Mouse (Mus musculus): ENCODE measurements around the gene Fam181a.

The Fam181a gene

DNA sequence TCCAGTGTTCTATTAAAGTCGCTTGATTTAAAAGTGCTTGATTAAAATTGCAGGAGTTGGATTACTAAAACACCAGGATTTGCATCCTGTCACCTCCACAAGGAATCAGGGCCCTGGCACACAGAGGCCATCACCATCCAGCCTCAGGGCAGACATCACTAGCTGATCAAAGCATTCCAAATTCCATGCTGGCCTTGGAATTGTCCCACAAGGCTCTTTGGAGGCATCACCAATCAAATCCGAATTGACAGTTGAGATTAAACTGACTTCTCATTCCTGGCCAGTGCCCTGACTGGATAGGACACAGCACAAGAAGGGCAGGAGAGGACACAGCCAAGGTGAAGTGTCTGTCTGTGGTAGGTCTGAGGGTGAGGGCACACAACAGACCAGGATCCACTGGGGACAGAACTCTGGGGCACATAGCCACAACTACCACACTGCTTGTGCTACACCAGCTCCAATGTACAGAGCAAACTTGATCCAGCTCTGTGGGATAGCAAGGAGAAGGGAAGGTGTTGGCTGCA is at the start of gene Fam181a:
Fam181a (plus strand) TSS at position 232 of the 524 bp plus-strand sequence.
- no peak for DNase-seq

DNA sequence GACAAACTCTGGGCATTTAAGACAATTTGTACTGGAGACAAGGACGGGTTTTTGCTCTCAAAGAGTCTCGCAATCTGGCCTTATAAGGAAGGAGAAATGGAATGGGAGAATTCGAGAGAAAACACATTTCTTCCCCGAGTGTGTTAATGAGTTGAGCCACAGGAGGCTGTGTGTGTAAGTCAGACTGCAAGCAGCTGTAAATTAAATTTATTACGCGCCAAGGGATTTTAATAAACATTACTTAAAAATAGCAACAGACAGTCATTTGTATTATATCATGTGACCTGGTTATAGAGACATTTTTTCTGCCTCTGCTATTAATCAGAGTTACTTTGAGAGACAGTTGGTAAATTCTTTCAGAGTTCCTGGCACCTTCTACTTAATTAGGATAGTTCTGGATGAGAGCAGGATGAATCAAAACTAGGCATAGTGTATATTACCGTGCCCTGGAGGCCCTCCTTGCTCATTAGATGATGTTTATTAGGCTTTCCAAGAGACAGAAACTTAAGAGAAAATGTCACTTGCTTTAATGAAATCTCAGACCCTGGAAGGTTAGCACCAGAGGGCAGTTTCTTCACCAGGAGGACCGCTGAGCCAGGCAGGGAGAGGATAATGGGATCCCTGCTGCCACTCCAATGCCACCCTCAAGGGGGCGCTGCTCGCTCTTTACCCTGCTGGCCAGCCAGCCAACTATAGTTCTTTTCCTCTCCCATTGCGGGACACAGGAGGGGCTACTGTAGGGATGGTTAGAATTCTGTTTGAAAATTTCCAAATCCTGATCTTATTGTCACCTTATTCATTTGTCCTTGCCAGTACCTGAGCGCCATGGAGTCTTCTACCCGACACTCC is 48.5 kb upstream of the Fam181a start:
- peak; percentile 57 for DNase-seq

DNA sequence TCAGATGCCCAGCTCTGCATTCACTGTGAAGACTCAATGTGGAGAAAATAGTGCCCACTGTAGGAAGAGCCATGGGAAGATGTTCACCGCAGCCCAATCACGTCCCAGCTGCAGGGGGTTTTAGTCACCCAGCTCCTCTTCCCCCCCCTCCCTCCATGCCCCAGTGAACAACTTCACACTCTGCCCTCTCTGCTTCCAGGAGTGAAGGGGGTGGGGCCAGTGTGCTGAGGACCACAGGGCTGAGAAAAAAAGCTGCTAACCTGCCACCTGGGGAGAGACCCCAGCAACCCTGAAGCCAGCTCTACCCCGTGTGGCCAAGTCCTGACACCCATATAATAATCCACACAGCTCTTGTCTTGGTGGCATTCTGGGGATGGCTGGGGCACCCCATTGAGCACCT is 44.2 kb upstream of the Fam181a start:
- no peak for DNase-seq

DNA sequence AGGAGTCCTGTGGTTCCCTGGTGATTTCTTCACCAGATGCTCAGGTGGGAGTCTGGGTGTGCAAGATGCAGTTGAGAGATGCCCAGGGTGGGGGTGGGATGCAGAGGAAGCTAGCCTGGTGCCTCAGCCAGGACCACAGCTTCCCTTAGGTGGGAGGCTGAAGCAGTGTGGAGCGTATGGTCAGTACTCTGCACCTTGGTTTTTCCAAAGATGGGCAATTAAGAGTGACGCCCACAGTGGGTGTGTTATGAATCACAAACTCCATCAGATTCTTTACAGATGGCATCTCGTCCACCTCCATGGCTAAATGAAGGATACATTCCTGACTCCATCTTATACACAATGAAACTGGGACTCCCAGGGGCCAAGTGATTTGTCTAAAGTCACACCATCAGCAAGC is 38.6 kb upstream of the Fam181a start:
- DNase-seq, result no peak

DNA sequence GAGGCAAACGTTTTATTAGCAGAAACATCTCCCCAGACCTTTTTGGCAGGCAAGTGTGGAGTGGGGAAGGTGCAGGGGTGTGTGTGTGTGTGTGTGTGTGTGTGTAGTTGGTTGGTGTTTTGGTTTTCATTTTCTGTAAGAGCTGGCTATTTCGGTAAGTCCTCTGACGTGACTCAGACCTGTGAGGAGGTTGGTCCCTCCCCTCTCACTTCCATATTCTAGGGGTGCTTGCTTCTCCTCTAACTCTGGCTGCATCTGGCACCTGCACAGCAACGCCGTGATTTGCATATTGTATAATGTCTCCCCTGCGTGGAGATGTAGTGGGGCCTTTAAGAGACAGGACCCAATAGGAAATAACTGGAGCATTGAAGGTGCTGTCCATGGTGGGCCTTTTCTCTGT is 37.7 kb upstream of the Fam181a start:
- DNase-seq, result no peak

DNA sequence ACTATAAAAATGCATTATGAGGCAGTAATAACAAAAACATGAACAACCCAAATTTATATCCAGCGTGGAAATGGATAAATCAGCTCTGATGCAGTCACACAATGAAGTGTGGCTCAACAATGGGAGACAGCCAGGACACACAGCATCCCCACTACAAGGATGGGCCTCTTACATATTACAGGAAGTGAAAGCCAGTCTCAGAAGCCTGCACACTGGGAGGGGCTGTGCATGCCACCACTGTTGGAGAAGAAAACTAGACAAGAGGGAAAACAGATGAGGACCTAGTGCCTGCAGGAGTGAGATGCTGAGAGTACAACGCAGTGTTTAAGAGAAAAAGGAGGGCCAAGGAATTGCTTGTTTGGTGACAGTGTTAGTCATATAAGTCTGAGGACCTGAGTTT is 37.0 kb upstream of the Fam181a start:
- no peak for DNase-seq

DNA sequence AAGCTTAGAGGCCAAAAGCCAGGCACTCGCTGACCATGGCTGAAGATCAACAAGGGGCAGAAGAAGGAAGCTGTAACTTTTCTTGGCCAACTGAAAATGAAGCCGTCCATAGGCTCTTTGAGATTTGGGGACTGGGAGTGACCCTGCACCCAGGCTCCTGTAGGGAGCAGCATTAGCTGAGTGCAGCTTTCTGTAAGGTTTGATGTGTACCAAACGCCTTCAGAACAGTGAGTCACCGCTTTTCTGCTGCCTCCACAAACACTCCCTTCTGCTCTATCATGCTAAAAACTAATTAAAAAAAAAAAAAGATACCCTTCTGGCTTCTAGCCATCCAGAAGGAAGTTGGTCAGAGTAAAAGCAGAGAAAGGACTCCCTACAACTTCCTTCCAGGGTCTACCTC is 34.4 kb upstream of the Fam181a start:
- no peak for DNase-seq

DNA sequence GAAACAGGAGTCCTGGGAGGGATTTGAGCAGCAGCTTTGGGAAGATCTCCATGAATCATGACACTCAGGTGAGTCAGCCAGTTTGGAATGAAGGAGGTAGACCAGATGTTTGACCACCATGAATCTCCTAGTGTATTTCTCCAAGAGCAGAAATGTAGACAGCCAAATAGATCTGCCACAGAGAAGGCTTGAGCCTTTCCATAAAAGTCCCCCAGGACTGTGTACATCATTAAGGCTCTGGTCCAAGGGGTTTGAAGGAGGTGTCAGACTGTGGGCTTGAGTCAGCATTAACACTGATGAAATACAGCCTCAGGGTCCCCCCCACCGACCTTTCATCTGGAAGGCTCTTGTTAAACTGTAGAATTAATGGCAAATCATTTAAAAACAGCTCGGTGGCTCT is 29.3 kb upstream of the Fam181a start:
- no peak for DNase-seq

DNA sequence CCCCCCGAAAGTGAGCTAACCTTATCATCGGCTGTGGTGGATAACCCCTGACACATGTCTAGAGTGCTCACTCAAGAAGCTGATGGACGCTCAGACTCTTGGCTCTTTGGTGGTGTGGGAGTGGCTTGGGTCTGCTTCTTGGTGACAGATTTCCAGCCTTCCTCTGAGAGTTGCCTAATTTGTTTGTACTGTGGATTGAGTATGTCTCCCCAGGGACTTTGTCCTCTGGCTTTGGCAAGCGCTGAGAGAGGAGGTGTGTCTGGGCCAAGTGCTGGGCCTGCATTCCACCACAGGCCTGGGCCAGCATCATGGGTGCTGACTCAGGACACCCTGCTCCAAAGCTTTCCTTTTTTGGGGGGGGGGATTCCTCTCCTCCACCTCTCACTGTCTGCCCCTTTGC is 28.9 kb upstream of the Fam181a start:
- peak; percentile 75 for DNase-seq

DNA sequence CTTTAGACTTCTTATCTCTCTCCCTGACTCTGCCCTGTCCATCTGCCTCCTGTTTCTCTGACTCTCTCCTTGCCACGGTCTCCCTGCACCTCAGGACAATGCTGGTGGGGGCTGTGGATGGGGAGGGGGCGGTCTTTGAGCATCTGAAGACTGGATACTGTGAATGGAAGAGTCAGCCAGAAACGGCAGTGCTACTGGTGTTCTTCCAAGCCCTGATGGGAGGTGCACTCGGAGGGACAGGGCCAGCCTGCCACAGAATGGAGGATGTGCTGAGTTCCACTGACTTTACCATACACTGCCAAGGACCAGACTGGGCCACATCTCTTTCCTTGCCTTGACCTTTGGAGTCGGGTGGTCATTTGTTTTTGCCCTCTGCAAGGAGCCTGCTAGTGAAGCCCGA is 27.8 kb upstream of the Fam181a start:
- DNase-seq, result peak; percentile 9

DNA sequence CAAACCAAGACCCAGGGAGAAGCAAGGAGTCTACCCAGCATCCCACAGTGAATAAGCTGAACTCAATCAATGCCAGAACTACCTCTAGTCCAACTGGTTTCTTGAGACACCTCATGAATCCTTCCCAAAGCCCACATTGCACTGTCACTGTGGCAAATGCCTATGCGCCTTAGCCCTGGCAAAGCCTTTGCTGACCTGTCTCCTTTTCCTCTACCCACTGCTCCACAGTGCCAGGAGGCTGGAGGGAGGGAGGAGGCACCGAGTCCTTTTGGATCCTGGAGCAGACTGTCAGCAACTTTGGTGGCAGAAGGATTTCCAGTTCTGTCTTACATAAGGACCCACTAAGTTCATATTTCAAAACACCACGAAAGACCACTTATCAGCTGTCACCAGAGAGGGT is 27.4 kb upstream of the Fam181a start:
- DNase-seq, result peak; percentile 47

DNA sequence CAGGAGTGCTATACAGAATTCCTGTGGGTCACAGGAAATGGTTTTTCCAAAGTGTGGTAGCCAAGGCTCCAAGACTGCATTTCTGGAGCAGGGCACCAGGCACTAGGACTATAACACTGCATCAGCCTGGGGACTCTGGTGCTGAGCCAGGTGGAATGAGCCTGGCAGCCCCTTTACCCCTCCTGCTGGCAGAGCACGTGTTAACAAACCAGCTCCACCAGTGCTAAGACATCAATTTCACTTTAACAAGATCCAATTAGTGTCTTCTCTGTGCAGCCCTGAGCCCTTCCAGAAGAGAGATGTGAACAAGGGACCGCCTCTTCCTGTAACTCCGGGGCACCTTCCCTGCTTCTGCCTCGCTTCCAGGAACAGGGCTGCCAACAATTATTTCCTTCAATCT is 23.5 kb upstream of the Fam181a start:
- DNase-seq, result no peak

DNA sequence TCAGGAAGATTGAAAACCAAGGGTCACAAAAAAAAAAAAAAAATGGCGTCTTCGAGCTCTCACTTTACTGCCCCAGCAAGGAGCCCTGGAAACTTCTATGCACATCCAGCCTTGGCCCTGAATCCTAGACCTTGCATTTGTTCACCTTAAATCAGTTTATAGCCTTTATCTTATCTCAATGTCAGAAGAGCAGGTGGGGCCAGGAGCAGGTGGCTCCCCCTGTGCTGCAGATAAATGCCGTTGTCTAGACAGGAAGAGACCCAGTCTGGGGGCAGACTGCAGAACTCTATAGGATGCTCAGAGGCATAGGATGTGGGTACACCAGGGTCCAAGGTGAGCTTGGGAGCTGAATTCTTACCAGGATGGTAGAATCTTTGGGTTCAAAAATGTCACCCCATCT is 18.4 kb upstream of the Fam181a start:
- DNase-seq, result no peak

DNA sequence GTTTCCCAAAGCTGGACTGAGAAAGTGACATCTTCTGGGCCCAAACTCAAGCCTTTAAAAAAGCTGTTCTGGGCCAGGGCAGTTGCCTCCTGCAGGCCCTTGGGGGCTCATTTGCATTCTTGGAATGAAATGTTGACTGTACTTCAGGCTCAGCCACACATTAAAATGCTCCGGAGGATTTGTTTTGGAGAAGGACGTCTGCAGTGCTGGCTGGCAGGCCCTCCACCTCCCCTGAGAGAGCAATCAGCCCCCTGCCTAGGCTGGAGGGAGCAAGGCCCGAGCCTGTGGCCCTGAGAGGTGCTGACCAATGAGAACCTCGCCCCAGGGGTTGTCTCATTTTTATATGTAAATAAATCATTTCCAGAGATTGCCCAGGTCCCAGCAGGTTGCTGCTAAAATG is 14.5 kb upstream of the Fam181a start:
- no peak for DNase-seq

DNA sequence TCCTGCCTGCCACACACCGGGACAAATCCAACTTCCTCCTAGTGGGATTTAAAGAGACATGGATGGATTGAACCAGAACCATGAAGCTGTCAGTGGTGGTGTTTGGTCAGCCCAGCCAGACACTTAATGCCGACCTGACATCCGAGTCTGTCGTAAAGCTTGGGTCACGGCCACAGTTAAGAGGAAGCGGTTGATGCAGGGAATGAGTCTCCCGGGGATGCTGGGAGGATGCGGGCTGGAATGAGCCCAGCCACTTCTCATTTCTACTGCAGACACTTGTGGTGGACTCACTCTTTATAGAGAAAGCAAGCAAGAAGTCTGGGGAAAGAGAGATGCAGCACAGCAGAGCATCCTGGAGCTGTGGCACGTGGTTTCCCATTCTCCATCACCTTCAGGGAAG is 10.3 kb upstream of the Fam181a start:
- peak; percentile 16 for DNase-seq

DNA sequence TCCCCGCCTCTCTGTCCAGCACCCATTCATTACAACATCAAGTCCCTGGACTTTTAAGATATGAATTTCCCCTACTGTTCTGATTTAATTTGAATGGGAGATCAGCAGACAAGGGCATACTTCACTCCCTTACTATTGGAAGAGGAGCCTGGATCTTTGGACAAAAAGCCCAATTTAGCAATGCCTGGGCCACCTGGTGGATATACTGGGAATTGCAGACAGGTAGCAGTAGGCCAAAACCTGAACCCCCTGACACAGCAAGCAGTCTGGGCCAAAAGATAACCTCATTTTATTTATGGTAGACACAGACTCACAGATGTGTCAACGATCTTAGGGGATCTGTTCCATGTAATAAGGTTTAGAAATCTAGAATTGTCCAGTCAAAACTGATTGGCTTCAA is 9.1 kb upstream of the Fam181a start:
- peak; percentile 73 for DNase-seq

DNA sequence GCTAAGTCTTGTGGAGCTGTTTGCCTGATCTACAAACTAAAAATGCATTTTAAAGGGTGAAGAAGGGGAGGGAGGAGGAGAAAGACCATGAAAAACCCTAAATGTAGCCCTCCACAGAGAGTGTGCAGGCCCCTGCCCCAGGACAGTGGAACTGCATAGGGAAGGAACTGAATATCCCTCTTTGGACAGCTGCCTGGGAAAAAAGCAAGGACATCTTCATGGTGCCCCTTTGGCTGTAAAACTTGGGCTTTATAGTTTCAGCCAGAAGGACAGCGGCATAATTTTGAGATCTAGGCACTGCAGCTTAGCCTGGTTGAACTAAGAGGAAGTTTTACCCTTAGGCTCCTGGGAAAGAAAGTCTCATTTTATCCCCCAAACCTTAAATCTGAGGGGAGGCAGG is 7.8 kb upstream of the Fam181a start:
- no peak for DNase-seq

DNA sequence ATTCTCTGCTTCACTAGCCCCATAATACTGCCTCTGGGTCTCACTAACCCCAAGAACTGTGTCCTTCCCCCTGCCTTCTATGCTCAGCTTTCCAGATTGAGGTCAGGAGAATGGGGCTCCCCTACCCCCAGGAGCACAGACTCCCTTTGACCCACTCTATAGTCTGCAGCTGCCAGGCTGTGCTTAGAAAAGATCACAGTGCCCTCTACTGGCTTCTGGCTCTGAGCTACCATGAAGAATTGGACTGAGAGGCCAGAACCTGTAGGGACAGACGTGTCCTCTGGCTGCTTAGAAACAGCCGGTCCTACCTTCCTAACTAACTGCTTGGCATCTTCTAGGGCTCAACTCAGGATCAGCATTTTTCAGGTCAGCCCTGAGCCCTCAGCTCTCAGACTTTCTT is 4.6 kb upstream of the Fam181a start:
- no peak for DNase-seq

DNA sequence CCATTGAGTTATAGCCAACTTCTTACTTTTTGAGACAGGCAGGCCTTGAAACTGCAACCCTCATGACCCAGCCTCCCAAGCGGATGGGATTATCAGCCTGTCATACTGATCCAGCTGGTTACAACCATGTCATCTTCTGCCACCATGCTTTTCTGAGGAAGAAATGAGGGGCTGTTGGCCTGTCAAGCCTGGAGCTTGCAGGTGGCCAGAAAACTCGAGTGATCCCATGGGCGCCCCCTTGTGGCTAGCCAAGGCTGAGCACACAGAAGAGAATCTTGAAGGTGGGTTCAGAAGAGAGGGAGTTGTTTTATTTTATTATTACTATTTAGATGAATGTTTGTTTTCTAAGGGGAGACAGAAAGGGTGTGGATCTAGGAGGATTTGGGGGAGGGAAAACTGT is 4.1 kb upstream of the Fam181a start:
- DNase-seq, result peak; percentile 38

DNA sequence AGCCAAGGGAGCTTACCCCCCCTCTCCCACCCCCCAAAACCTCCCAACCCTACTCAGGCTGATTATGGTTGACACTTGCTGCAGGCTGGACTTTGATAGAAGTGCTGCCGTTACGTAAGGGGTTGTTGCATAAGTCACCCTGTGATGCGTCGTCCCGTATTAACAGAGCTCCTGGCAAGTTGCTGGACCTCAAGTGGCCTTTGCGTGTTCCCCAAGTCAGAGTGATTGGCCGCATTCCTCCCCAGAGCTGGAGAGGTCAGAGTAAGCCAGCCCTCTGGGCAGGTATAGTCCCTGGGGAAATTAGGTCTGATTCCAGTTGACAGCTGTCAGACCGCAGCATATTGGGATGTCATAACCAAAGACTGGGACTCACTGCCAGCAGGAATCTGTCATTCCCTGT is 1.1 kb downstream of the Fam181a start:
- peak; percentile 79 for DNase-seq

DNA sequence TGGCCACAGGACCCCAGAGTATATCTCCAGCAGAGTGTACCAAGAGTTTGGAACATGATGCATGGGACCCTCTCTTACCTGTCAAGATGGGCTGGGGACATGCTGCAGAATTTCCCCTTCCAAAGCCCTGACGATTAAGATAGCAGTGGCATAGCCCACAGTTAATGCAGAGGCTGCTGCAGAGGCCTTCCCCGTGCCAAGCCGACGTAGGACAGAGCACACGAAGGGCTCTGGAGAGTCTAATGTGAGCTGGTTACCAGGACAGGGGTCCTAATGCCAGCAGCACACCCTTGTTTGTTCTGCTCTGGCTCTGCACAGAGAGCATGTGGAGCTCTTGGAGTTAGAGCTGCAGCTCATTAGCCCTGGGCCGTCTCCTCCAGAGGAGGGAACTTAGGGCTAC is 2.5 kb downstream of the Fam181a start:
- no peak for DNase-seq

DNA sequence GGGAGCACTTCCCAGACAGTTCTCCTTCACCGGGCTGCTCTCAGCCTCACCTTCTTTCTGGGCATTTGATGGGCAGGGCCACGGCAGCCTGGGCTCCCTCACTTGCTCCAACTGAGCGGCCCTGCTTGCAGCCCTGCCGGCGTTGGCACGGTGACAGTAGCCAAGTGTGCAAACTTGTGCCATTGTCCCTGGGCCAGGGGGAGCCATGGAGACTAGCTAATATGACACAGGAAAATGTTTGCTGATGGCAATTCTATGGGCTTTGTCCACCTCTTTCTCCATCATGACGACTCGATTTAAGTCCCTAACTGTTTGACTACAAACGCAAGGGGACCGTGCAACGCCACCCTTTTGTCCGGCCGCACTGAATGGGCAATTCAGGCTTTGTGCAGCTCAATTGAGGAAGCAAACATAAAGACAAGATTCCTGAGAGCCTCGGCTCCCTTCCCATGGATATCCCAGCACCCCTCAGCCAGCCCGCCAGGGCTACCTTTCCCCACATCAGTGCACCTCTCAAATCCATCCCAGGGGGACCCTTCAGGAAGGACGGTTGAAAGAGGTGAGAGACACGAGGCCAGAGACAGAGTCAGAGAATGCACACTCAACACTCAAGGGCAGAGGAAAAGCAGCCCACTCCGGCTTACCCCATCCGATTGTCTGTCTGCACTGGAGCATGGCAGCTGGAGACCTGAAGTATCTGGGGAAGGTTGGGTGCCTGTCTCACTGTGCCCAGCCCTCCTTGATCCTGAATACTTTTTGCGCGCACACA is 3.3 kb downstream of the Fam181a start:
- DNase-seq, result no peak

DNA sequence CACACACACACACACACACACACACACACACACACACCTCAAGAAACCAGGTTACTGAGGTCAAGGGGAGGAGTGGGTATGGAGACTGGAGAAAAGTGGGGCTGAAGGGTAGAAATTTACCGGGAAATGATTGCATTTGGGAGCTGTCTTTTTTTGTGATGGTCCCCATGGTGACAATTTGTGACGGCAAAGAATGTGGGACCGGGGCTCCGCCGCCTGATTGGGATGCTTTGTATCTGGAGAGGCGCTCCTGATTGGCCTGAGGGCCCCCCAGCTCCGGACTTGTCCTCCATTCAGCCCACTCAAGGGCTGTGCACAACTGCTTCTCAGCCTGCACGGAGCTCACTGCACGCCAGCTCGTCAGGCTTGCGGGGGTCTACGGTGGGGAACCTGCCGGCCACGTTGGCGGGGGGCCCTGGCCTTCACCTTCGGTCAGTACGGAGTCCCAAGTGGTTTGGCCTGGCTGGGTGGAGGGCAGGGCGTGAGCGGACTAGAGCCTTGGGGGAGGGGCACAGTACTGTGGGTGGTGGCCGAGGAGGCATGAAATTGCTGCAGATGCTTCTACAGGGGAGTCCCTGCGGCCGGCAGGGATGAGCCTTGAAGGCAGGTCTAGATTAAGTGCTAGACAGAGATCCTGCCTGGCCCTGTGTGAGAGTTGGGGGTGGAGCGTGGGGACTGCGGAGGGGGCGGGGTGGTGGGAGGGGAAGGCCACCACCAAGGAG is 4.0 kb downstream of the Fam181a start:
- no peak for DNase-seq
